Mouse (Mus musculus): ENCODE measurements around the gene Nat9. TPM values are rescaled to one million over a fixed set of nuclear protein-coding genes. Genes with fewer than 3 reads are reported as not detected.

Gene Nat9
- 10 to 100 TPM; 13.7 to 14.8 TPM for total RNA-seq (2021)
- long read RNA-seq, experiment 1, transcript Nat9-203 (7 exons, 1,204 nt) = major isoform, 8 of 12 reads
- long read RNA-seq, experiment 1, partial matches to known transcripts = 4 of 12 reads
- long read RNA-seq, experiment 1, other reads (novel, unspliced or antisense) = 0 of 12 reads
- long read RNA-seq, experiment 2, transcript Nat9-203 (7 exons, 1,204 nt) = major isoform, 12 of 21 reads
- long read RNA-seq, experiment 2, partial matches to known transcripts = 6 of 21 reads
- long read RNA-seq, experiment 2, other reads (novel, unspliced or antisense) = 2 of 21 reads

DNA sequence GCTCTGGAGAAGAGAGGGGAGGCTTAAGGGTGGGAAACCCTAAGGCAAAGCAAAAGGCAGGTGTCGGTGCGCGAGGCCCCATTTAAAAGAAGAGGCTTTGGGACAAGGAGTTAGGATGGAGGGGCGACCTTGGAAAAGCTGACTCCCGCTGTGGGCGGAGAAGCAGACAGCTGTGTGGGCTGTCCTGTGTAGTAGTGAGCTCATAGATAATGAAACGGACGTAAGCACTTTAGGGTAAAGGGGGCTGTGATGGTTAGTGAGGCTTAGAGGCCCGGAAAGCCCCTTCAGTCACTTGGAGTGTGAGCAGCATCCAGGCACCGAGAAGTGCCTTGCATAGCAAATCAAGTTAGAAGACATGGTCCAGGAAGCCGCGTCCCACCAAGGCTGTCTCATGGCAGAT, at the start of gene Nat9:
TSS of gene Nat9 (minus strand) at position 167 of the 400 bp plus-strand sequence.
- peak; percentile 23 for DNase-seq

DNA sequence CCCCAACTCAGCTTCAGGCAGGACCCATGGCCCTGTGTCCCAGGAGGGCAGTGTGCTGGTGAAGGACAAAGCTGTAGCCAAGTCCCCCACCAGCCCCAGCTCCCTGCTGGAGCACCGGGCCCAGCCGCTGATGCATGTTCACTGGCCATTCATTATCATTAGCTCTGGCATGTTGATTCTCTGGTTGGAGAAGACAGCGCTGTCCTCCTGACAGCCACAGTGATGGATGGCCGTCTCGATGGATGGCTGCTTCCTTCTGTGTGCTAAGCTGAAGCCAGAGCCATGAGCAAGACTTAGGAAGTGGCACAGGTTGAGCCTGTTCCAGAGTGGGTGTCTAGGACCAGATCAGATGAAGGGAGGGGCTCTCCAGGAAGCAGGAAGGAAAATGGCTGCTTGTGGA, 48.9 kb upstream of the Nat9 start:
- DNase-seq = no peak

DNA sequence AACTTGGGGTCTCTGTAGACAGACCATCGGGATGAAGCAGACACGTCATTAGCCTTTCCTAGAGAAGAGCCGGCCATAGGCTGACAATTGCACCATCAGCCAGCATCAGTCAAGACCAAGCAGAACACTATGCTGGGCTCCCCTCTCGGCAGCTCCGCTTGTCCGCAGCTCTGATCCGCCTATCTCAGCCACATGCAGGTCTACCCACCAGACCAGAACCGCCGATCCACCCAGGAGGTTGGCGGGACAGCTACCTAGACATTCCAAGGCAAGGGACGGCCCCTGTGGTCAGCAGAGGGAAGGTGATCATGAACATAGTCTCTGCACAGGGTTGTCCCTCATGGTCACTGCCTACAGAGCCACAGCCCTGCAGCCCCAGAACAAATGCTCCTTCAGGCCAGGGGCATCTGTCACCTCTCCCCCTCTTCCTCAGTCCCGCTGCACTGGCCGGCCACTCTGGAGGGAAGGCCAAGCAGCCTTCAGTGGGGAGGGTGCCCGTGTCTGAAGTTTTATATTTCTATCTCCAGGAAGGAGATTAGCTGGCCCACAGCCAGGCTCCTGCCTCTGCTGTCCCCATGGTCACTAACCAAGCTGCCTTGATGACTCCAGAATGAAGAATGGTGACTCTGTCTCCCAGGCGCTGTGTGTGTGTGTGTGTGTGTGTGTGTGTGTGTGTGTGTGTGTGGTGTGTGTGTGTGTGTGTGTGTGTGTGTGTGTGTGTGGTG, 46.8 kb upstream of the Nat9 start:
- peak; percentile 40 for DNase-seq

DNA sequence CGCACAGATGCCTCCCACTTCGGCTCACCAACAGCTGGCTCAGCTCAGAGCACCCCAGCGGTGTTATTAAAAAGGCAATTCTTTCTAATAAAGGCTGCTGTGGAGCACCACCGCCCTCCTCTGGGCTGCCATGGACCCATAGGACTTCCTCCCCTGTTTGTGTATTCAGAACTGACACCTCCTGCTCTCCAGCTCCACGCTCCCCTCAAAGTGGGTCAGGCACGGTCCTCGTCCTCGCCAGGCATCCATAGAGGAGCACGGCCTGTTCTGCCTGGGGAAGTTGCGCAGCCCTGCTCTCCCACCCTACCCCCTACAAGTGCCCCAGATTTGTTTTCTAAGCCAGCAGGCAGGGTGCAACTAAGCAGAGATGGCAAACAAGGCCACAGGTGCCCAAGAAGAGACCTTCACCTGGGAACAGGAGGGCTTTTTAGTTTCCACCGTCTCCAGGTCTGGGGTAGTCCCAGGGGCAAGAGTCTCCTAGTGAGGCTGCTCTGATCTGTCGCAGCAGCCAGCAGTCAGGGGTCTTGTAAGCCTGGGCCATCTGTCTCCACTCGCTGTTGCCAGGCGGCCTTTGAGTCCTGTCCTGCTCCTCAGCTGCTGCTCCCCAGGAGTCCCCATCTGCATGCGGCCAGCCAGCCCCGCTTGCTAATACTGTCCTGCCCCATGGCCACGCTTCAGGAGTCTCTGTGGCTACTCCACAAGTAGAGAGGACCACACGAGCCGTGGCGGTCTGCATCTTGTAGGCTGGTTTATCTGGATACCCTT, 46.0 kb upstream of the Nat9 start:
- no peak for DNase-seq

DNA sequence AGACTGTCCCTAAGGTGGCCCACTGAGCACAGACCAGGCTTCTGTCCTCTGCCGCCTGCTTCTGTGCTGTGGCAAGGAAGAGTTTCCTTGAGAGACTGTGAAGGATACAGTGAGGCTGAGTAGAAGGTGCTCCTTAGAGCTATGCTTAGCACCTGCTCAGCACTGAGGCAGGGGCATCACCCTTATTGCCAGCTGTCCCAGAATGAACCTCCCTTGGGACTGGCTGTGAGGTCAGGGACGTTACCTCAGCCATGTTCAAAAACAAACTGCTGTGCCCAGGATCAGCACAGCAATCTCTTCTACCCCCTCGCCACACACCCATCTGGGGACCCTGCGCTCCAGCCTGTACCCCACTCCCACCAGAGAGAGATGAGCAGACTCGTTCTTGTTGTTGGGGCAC, 45.2 kb upstream of the Nat9 start:
- no peak for DNase-seq

DNA sequence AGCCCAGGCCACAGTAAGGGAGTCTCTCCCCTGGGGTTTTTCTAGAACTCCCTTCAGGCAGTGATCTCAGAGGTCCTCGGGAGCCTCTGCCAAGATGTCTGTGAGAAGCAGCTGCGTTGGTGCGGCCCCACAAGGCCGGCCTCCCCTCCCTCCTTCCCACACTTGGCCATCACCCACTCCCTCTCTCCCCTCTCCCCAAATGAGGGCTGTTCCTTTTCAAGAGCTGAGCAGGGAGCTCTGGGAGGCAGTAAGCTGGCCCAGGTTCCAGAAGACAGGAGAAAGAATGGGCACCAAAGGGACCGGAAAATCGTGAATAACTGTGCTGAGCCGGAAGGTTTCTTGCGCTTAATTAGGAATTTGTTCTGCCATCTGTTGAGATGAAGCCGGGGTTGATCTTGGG, 44.3 kb upstream of the Nat9 start:
- no peak for DNase-seq

DNA sequence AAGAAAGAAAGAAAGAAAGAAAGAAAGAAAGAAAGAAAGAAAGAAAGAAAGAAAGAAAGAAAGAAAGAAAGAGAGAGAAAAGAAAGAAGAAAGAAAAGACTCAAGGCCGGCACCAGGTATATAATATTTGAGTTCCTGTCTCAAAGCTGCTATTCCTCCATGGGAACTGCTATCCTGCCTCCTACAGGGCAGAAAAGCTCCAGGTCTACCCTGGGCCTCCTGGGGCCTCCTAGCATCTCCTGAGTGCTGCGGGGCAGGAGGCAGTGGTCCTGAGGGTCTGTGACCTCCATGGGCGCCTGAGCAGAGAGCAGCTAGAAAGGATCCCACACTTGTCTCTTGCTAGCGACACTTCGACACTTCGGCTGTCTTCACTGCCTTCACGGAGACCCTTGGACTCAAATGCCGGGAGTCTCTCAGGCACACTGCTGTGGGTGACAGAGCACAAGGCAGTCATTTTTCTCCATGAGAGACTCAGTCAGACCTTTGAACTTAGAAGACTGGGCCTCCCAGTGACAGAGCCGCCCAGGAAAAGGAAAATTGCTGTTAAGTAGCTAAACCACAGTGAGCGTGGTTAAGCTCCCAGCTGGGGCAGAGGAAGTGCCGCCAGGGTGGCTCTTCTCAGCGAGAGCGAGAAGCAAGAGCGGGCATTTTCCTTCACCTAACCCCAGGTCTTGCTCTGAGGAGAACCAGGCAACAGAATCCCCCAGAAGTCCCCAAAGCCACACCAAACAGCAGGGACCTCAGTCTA, 43.7 kb upstream of the Nat9 start:
- DNase-seq = no peak

DNA sequence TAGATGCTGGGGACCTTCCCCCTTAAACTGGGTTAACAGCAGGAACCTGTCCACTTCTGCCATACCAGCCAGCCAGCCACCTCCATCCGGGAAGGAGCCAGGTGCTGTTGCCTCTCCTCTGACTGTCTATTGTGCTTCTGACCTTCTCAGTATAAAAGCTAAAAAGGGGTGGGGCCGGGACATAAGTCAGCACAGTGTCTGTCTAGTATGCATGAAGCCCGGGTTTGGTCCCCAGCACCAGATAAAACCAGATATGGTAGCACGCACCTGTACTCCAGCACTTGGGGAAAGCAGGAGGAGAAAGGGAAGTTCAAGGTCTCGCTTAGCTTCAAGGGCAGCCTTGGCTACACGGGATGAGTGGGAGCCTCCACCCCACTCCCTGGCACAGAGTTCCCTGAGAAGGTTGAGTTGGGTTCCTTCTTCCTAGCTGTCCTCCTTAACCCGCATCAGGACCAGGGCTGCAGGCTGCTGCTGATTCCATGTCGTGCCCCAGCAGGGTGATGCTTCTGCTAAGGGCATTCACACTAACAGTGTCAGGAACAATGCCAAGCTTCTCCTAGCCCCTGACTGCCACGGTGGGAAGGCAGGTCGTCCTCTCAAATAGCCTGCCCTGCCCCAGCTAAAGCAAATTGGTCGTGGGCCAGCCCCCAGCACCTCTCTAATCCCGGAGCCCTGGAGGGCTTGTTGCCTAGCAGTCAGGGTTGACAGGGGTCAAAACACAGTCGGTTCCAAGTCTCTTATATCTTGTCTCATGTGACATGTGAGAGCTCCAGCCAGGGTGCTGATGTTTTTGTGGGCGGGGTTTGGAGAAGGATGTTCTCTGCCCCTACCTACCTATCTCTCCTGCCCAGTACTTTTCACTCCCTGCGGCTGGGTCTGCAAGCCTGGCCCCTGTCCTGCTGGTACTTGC, 41.6 kb upstream of the Nat9 start:
- no peak for DNase-seq

DNA sequence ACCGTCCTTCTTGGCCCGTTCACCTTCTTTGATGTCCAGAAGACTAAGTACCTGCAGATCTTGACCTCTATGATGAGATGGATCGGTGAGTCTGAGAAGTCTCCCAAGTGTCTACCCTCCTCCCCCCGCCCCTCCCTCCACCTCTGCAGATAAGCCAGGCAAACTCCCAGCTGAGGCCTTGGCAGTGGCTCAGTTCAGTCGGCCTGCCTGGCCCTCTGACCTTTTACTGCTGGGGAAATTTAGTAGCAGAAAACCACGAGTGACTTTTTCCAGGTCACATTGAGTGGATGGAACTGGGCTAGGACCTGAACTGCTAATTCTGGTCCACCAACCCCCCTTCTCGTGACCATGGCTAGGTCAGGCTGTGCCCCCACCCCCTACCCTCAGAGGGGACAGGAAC, 40.8 kb upstream of the Nat9 start:
- DNase-seq = no peak

DNA sequence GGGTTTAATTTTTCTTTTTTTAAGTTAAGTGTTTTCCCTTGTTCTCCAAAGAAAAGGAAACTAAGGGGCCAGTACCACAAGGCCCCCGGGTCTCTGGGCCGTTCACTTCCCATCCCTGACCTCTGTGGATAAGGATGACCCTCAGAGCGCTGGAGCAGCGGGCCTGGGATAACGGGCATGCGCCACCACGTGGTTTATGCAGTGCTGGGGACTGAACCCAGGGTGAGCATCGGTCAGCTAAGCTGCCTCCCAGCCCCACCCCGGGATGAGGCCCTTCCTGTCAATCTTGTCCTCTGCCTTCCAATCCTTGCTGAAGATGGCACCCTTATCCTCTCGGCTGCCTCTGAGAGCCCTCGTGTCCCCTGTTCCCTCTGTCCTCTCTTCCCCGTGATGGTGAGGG, 40.0 kb upstream of the Nat9 start:
- no peak for DNase-seq

DNA sequence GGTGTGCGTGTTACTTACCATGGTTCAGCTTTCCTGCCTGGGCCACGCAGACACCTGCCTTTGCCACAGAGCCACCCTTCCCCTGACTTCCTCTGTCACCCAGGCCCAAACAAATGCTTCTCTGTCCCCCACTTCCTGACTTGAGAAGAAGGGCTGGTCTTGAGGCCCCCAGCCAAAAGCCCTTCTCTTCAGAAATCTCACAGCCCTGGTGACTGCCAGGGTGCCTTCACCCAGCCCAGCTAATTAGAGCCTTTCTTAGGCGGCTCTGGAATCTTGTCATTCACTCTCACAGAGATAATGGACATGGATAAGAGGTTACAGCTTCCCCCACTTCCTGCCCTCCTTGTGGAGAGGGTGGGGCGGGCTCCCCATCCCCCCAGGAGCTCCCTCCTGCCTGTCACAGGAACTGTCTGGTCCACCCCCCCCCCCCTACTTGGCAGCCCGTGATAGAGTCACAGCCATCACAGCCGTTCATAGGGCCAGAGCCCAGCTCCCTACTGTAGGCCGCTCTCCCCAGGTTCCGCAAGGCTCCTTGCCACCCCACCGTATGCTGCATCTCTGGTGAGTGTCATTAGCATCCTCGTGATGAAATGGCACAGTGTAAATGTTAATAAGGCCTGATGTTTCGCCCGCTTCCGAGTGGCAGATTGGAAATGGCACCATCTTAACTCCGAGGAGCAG, 39.3 kb upstream of the Nat9 start:
- no peak for DNase-seq

DNA sequence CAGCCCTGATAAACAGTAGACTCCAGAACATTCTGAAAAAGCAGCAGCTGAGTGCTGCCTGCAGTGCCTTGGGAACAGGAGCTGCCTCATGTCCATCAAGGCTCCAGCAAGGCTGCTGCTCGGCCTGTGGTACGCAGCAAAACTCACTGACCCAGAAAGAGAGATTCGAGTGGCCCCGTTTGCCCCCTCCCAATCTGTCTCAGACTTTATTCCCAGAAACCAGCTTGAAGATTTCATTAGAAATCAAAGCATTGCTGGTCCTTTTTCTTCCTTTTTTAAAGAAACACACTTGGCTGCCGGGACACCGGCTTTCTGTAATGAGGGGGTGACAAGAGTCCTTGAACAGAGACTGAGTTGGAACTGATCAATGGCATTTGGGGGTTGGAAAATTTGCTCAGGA, 37.6 kb upstream of the Nat9 start:
- no peak for DNase-seq

DNA sequence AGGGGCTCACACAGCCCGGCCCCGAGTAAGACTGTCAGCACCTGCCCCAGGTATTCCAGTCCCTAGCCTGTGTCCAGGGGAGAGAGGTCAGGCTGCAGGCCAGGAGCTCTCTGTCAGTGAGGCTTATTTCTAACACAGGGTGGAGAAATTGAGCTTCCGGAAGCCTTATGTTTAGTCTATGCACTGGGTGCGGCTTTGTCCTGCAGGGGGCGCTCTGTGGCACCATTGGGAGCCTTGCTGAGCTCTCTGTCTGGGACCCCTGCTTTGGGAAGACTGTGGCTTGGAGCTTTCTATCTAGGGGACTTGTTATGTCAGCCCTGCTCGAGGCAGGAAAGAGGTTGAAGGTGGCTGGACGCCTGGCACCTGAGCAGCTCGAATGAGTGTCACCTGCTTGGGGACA, 37.2 kb upstream of the Nat9 start:
- DNase-seq = peak; percentile 75

DNA sequence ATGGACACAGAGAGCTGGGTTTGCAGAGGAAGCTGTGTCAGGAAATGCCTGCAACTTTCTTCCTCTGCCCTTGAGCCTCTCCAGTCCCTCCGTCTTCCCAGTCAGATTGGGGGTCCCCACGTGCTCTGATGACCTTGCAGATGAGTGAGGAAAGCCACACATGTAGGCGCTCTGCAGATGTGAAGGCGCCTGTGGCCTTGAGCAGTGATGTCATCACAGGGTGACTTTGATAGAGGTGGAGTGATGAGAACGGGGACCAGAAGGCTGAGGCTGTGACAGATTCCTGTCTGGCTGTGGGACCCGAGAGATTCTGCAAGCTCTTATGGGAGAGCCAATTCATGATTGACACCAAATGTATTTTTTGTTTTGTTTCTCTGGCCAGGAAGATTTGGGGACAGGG, 36.2 kb upstream of the Nat9 start:
- no peak for DNase-seq

DNA sequence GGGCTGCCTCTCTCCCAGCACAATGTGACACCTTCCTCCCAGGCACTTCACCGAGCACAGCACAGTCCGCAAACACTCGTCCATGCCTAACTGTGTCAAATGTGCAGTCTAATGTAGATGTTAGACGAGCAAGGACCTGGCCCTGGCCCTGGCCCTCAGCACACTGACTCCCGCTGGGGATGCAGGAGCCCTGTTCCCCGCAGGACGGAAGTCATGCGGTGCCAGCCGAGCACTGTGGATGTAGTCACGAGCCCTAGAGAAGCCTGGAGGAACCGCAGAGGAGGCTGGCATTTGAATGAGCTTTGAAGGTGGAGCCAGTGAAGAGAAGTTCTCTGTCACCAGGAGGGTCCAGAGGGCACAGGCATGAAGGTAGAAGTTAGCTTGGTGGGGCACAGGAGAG, 35.8 kb upstream of the Nat9 start:
- no peak for DNase-seq

DNA sequence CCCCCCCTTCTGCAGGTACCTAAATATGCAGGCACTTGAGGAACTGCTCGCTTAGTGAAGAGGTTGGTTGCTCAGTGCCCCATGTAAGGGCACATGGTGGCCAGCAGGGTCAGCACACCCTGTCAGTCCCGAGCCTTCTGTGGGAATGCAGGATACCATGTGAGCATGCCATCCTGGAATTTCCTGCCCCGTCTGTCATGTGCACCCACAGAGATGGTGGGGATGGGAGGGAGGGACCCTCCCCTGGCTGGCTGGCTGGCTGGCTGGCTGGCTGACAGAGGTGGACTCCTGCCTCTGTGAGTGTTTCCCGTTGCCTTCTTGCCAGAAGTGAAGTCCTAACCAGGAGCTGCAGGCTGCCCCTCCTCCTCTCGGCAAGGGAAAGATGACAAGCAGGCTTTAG, 34.9 kb upstream of the Nat9 start:
- DNase-seq = no peak

DNA sequence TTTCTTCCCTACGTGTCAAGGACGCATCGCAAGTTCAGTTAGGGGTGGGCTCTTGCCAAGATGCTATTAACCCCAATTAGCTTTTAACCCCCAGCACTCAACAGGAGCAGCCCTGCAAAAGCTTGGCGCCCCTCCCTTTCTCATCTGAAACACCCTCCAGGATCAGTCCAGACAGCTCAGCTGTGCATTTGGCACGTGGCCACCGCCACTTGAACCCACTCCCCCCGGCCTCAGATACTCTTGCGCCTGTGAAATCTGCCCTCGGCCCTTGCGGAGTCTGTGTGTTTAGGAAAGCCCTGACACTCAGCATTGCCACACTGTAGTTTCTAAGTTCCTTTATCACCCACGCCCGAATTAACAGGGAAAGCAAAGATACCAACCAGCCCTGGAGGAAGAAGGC, 34.4 kb upstream of the Nat9 start:
- DNase-seq = peak; percentile 46

DNA sequence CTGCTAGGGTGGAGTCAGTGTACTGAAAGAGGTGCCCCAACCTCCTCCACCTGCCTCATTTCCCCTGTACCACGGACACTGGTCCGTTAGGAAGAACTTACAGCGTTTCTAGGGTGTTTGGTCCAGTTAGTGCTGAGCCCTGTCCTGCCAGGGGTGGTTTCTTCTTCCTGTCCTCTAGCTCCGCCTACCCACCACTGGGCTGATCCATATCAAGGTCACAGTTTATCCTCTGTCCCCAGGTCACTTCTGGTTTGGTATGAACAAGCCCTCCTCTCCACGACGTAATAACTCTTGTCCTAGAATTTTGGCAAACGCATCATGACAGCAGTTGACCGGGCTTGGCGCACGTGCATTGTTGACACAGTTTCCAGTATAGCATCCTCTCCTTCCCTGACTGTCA, 32.0 kb upstream of the Nat9 start:
- DNase-seq = no peak

DNA sequence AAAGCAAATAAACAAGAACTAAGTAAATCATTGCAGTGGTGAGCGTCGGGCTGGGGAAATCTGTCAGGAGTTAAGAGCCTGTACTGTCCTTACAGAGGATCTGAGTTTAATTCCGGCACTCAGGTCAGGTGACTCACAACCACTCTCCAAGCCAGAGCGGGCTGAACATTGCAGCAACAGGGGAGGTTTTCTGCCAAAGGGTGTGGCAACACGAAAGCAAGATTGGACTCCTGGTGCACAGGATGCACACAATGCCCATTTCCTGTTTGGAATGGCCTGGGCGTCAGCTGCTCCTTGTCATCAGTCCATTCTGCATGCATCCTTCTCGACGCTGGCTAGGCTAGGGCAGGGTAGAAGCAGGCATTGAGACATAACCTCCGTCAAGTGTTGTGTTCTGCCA, 31.6 kb upstream of the Nat9 start:
- no peak for DNase-seq

DNA sequence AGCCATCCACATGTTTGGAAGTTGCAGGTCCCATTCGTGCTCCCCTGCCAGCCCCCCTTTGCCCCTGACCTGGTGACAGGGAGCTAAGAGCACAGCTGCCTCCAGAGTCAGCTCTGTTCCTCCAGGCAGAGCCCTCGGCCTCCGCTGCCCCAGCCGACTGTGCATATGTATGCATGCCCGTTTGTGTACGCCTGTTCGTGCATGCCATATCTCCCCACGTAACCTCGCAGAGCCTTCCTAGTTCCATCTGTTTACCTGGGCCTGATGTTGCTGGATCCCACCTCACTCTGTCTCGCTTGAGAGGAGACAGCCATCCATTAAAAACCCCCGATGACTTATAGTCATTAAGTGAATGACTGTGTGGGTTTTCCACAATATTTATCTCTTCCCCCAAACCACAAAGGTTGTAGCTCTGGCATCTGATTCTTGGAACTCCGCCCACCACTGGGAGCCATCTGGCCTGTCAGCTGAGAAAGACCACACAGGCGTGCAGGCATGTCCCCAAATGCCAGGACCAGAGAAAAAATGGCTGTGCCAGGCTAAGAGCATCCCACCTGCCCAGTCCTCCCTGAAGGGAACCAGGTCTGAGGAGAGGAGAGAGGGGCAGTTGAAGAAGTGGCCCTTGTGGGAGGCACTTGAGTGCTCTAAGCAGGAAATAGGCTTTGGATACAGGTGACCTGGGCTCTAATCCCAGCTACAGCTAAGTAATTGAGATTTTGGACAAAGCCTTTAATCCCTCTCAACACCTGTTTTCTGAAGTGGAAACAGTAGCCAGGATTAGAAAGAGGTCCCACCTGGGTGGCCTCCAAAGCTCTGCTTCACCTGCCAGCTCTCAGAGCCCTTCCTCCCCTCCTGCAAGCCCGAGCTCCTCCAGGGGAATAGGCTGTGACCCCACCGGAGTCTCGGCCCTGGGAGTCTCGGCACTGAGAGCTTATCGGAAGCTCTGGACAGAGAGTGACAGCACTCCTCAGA, 30.1 kb upstream of the Nat9 start:
- no peak for DNase-seq
